Mouse (Mus musculus): ENCODE results near the gene Mrgpra2b. TPM values are rescaled to one million over a fixed set of nuclear protein-coding genes. Genes with fewer than 3 reads are reported as not detected.

Mrgpra2b gene
- total and polyA plus RNA-seq, 3 experiments = not detected

- Histone ChIP-seq H3K4me3 (ENCODE audit: control insufficient read depth in 1 of 2, insufficient read depth in 1 of 2, low read depth in 2 of 2, low read length in 2 of 2) (no peak overlapping the region), H3K36me3 (ENCODE audit: control insufficient read depth in 1 of 2, insufficient read depth in 2 of 2, low read length in 2 of 2) (peaks cover 0 to 16% of the 10 kb centered on the region in 2 experiments; a peak in 2 of 4 replicates), H3K4me1 (ENCODE audit: control insufficient read depth in 1 of 2, insufficient read depth in 2 of 2, low read length in 2 of 2) (peaks cover 9% of the 10 kb centered on the region in 2 experiments), H3K27me3 (ENCODE audit: control insufficient read depth in 1 of 2, insufficient read depth in 2 of 2, low read length in 2 of 2) (no peaks in the 10 kb centered on the region), H3K9me3 (replicated peaks; ENCODE audit: insufficient read depth, low read length) (no peaks in the 10 kb centered on the region), H3K27ac (ENCODE audit: control insufficient read depth, low read depth, low read length) (peak overlapping the region; percentile 60), H3K9ac (ENCODE audit: control insufficient read depth, low read depth, low read length, poor library complexity, severe bottlenecking) (peak overlapping the region; percentile 25; the same call in 1 of the 2 replicates), H3K79me2 (ENCODE audit: control insufficient read depth, insufficient read depth, low read length, poor library complexity) (no peaks in the 10 kb centered on the region)
- TF ChIP-seq CTCF (IDR thresholded peaks at IDR 0.05 in 2 of 3, conservative IDR thresholded peaks at IDR 0.05 in 1 of 3; ENCODE audit: control insufficient read depth in 1 of 3, insufficient read depth in 1 of 3, low read depth in 2 of 3, low read length in 3 of 3, poor library complexity in 1 of 3, severe bottlenecking in 1 of 3) (peak; percentile 57 to 96 (median 73)), NRF1 (IDR thresholded peaks at IDR 0.05; ENCODE audit: insufficient read depth, low read depth, low read length, poor library complexity, severe bottlenecking) (no peak), TCF12 (IDR thresholded peaks at IDR 0.05; ENCODE audit: low read depth, low read length) (peak; percentile 29; the same call in 1 of the 2 replicates), RCOR1 (IDR thresholded peaks at IDR 0.05; ENCODE audit: low read depth, low read length) (0 out of 2 replicates have a peak, but pooled peaks have one; percentile 24), ZNF384 (IDR thresholded peaks at IDR 0.05; ENCODE audit: low read depth, low read length) (no peak), E2F4 (IDR thresholded peaks at IDR 0.05; ENCODE audit: borderline replicate concordance, low read depth, low read length) (no peak), UBTF (IDR thresholded peaks at IDR 0.05; ENCODE audit: borderline replicate concordance, insufficient read depth, low read depth, low read length) (no peak), NELFE (IDR thresholded peaks at IDR 0.05; ENCODE audit: low read depth, low read length) (no peak), SMC3 (IDR thresholded peaks at IDR 0.05; ENCODE audit: low read depth, low read length) (peak; percentile 83), EP300 (IDR thresholded peaks at IDR 0.05; ENCODE audit: low read depth in 1 of 2, low read length in 2 of 2) (no peak), CHD1 (IDR thresholded peaks at IDR 0.05; ENCODE audit: low read depth, low read length) (no peak), SIN3A (IDR thresholded peaks at IDR 0.05; ENCODE audit: low read length) (peak; percentile 57), MEF2A (IDR thresholded peaks at IDR 0.05; ENCODE audit: extremely low read depth, insufficient replicate concordance, low read depth, low read length, poor library complexity, severe bottlenecking) (no peak), GABPA (IDR thresholded peaks at IDR 0.05; ENCODE audit: low read depth, low read length) (no peak), POLR2A (IDR thresholded peaks at IDR 0.05; ENCODE audit: control insufficient read depth in 1 of 2, insufficient read depth in 1 of 2, low read depth in 1 of 2, low read length in 2 of 2, poor library complexity in 1 of 2) (no peak), MAX (IDR thresholded peaks at IDR 0.05; ENCODE audit: low read length) (no peak), JUND (IDR thresholded peaks at IDR 0.05; ENCODE audit: low read depth, low read length) (no peak), ZC3H11A (IDR thresholded peaks at IDR 0.05; ENCODE audit: low read depth, low read length) (peak; percentile 84), BHLHE40 (IDR thresholded peaks at IDR 0.05; ENCODE audit: borderline replicate concordance, low read depth, low read length) (0 out of 2 replicates have a peak, but pooled peaks have one; percentile 36), MXI1 (IDR thresholded peaks at IDR 0.05; ENCODE audit: low read depth, low read length) (no peak), GATA1 (IDR thresholded peaks at IDR 0.05; ENCODE audit: low read depth, low read length) (no peak), POLR2AphosphoS5 (IDR thresholded peaks at IDR 0.05; ENCODE audit: borderline replicate concordance, low read depth, low read length) (no peak), HCFC1 (IDR thresholded peaks at IDR 0.05; ENCODE audit: low read depth, low read length) (no peak), MYB (IDR thresholded peaks at IDR 0.05; ENCODE audit: low read depth, low read length) (no peak), RAD21 (IDR thresholded peaks at IDR 0.05; ENCODE audit: low read depth, low read length) (peak; percentile 88), MAFK (IDR thresholded peaks at IDR 0.05; ENCODE audit: borderline replicate concordance, low read depth, low read length) (no peak), ELF1 (IDR thresholded peaks at IDR 0.05; ENCODE audit: low read depth, low read length) (no peak), MYC (IDR thresholded peaks at IDR 0.05; ENCODE audit: low read depth, low read length) (0 out of 2 replicates have a peak, but pooled peaks have one; percentile 31)
- peak; percentile 80 for DNase-seq (ENCODE audit: low read depth, low spot score)
Measured at GRCm38 (mm10) chr7:47515050-47515449, 13.6 kb downstream of the Mrgpra2b start.
